Comparison of ENCODE assay signal across 8 mouse cellular contexts in genomic region chr8:84737608-84738007, GRCm38 (mm10). TPM values are rescaled to one million over a fixed set of nuclear protein-coding genes. Genes with fewer than 3 reads are reported as not detected.
DNase-seq lines count a peak whose midpoint lies in the region; ATAC-seq lines count a peak whose summit lies in the region.

No protein-coding gene starts in this region.

- WGBS in hindbrain, embryonic 12.5 days: 1% methylated on average over 16 of the region's 16 CpGs

- H3K4me1 ChIP-seq in hindbrain, embryonic 12.5 days: peaks cover 64% of the 10 kb centered on the region
- H3K4me1 ChIP-seq in megakaryocyte, embryonic 14.5 days: peaks cover 89% of the 10 kb centered on the region

- peak; percentile 81 for DNase-seq in WW6 (ENCODE audit: low read depth, low spot score)
- peak; percentile 90 to 91 for DNase-seq in cerebellum, postnatal 10 days
- peak; percentile 54 to 75 for DNase-seq in frontal cortex, postnatal 10 days (ENCODE audit: low spot score in 2 of 2)
- DNase-seq in layer of hippocampus, postnatal 14 days (ENCODE audit: low spot score in 2 of 2): peak; percentile 76 to 79
- DNase-seq in right cerebral cortex, postnatal 25 days: peak; percentile 74
- DNase-seq in yolk sac, embryonic 10.5 days (ENCODE audit: low spot score): peak; percentile 62

- H3K9ac ChIP-seq in hindbrain, embryonic 12.5 days: 0 out of 2 replicates have a peak overlapping the region, but pooled peaks have one; percentile 19

- H3K9me3 ChIP-seq in hindbrain, embryonic 12.5 days (replicated peaks): no peaks in the 10 kb centered on the region
- H3K9me3 ChIP-seq in megakaryocyte, embryonic 14.5 days: no peaks in the 10 kb centered on the region

- H3K27ac ChIP-seq in hindbrain, embryonic 12.5 days: 0 out of 2 replicates have a peak overlapping the region, but pooled peaks have one; percentile 25

- peak overlapping the region; percentile 33 for H3K4me2 ChIP-seq in hindbrain, embryonic 12.5 days (replicated peaks)

- ATAC-seq in hindbrain, embryonic 12.5 days (ENCODE audit: low FRiP score): peak; percentile 21; the same call in 1 of the 2 replicates

- 0 out of 2 replicates have a peak overlapping the region, but pooled peaks have one; percentile 9 for H3K4me3 ChIP-seq in hindbrain, embryonic 12.5 days
- peak overlapping the region; percentile 87 for H3K4me3 ChIP-seq in megakaryocyte, embryonic 14.5 days (replicated peaks)

- H3K27me3 ChIP-seq in hindbrain, embryonic 12.5 days: peaks cover 99% of the 10 kb centered on the region
- H3K27me3 ChIP-seq in megakaryocyte, embryonic 14.5 days (replicated peaks): peaks cover 60% of the 10 kb centered on the region

- no peaks in the 10 kb centered on the region for H3K36me3 ChIP-seq in hindbrain, embryonic 12.5 days
- H3K36me3 ChIP-seq in megakaryocyte, embryonic 14.5 days (replicated peaks; ENCODE audit: low read length): peaks cover 10% of the 10 kb centered on the region

RNA-seq across cellular contexts. Expression of gene G430095P16Rik, which starts 14.8 kb away (rescaled TPM):
- polyA plus RNA-seq in hindbrain, embryonic 12.5 days (2016; fragmentation: Nextera tagmentation; extraction: Ambion mirVana): 3.0 and 3.6 TPM in 2 replicates
- not detected for total RNA-seq in layer of hippocampus, postnatal 14 days (2021)
- polyA plus RNA-seq in megakaryocyte, embryonic 14.5 days (2012; ENCODE audit: insufficient read depth, low replicate concordance): 2.7 and 19.7 TPM in 2 replicates

RNA-seq across cellular contexts. Expression of gene Lyl1, which starts 36.4 kb away (rescaled TPM):
- polyA plus RNA-seq in hindbrain, embryonic 12.5 days (2016; fragmentation: Nextera tagmentation; extraction: Ambion mirVana): 4.6 and 4.9 TPM in 2 replicates
- total RNA-seq in layer of hippocampus, postnatal 14 days (2021): 1 to 10 TPM; 3.4 to 4.2 TPM
- polyA plus RNA-seq in megakaryocyte, embryonic 14.5 days (2012; ENCODE audit: insufficient read depth, low replicate concordance): 347 and 510 TPM in 2 replicates

RNA-seq across cellular contexts. Expression of gene Nacc1, which starts 49.9 kb away (rescaled TPM):
- 20.9 and 21.3 TPM in 2 replicates for polyA plus RNA-seq in hindbrain, embryonic 12.5 days (2016; fragmentation: Nextera tagmentation; extraction: Ambion mirVana)
- 10 to 100 TPM; 84.0 to 85.6 TPM for total RNA-seq in layer of hippocampus, postnatal 14 days (2021)
- 144 and 266 TPM in 2 replicates for polyA plus RNA-seq in megakaryocyte, embryonic 14.5 days (2012; ENCODE audit: insufficient read depth, low replicate concordance)

RNA-seq across cellular contexts. Expression of gene Trmt1, which starts 51.5 kb away (rescaled TPM):
- polyA plus RNA-seq in hindbrain, embryonic 12.5 days (2016; fragmentation: Nextera tagmentation; extraction: Ambion mirVana): 51.2 and 55.9 TPM in 2 replicates
- total RNA-seq in layer of hippocampus, postnatal 14 days (2021): 10 to 100 TPM; 82.9 to 97.3 TPM
- polyA plus RNA-seq in megakaryocyte, embryonic 14.5 days (2012; ENCODE audit: insufficient read depth, low replicate concordance): 107 and 120 TPM in 2 replicates

Comparison
In these comparisons a context has a peak if more than half of its experiments do, and no peak if none do; other contexts are left out.
1. Peak in every context shown above with its lines: DNase-seq, ATAC-seq, H3K4me3 ChIP-seq and H3K27ac ChIP-seq.
2. RNA of gene Lyl1, which starts 36.4 kb away (polyA plus RNA-seq): 347 to 510 TPM in megakaryocyte, embryonic 14.5 days; 4.6 to 4.9 TPM in hindbrain, embryonic 12.5 days; every median in the first group is over 10 times any median in the second.